Mouse (Mus musculus): ENCODE results near the gene Macrod2. TPM values are rescaled to one million over a fixed set of nuclear protein-coding genes. Genes with fewer than 3 reads are reported as not detected.

Gene Macrod2
- polyA plus RNA-seq, 1 experiment from 2014 or later, result 11.5 TPM

- ATAC-seq (ENCODE audit: low read depth) (no peak), DNase-seq (no peak)
- 56% methylated on average over 10 of the region's 10 CpGs for WGBS (ENCODE audit: insufficient replicate concordance)
Observed at GRCm38 (mm10) chr2:142030756-142031646, 1635.9 kb downstream of the Macrod2 start.

GRCm38 (mm10) chr2:142055576-142055975 lies 1660.5 kb downstream of the Macrod2 start:
- DNase-seq, result no peak
- no peak for ATAC-seq (ENCODE audit: low read depth)
- Histone ChIP-seq H3K9me3 (replicated peaks) (no peaks in the 10 kb centered on the region), H3K27me3 (no peaks in the 10 kb centered on the region), H3K36me3 (no peaks in the 10 kb centered on the region), H3K9ac (no peak overlapping the region), H3K4me2 (no peak overlapping the region), H3K27ac (no peak overlapping the region), H3K4me1 (replicated peaks) (no peaks in the 10 kb centered on the region), H3K4me3 (replicated peaks) (no peak overlapping the region)
- 66% methylated on average over 6 of the region's 6 CpGs for WGBS (ENCODE audit: insufficient replicate concordance)

More at GRCm38 (mm10) chr2:142030756-142031646, 1635.9 kb downstream of the Macrod2 start:
- Histone ChIP-seq H3K9ac (no peak overlapping the region), H3K27ac (no peak overlapping the region), H3K36me3 (no peaks in the 10 kb centered on the region), H3K27me3 (no peaks in the 10 kb centered on the region), H3K9me3 (replicated peaks) (no peaks in the 10 kb centered on the region), H3K4me1 (replicated peaks) (no peaks in the 10 kb centered on the region), H3K4me2 (no peak overlapping the region), H3K4me3 (replicated peaks) (no peak overlapping the region)

- H3K4me2 ChIP-seq, result no peak overlapping the region
- H3K9ac ChIP-seq, result no peak overlapping the region
- DNase-seq (no peak), ATAC-seq (ENCODE audit: low read depth) (no peak)
- H3K27ac ChIP-seq, result no peak overlapping the region
- no peaks in the 10 kb centered on the region for H3K36me3 ChIP-seq
- WGBS (ENCODE audit: insufficient replicate concordance), result 56% methylated on average over 14 of the region's 14 CpGs
- no peak overlapping the region for H3K4me3 ChIP-seq (replicated peaks)
- no peaks in the 10 kb centered on the region for H3K9me3 ChIP-seq (replicated peaks)
- H3K4me1 ChIP-seq (replicated peaks), result no peaks in the 10 kb centered on the region
- H3K27me3 ChIP-seq, result no peaks in the 10 kb centered on the region
Observed at GRCm38 (mm10) chr2:142057889-142058750, 1663.0 kb downstream of the Macrod2 start.

- no peak overlapping the region for H3K4me2 ChIP-seq
- DNase-seq, result no peak
- H3K36me3 ChIP-seq, result no peaks in the 10 kb centered on the region
- no peak for ATAC-seq (ENCODE audit: low read depth)
- no peaks in the 10 kb centered on the region for H3K4me1 ChIP-seq (replicated peaks)
- H3K9ac ChIP-seq, result no peak overlapping the region
- no peaks in the 10 kb centered on the region for H3K9me3 ChIP-seq (replicated peaks)
- 38% methylated on average over 2 of the region's 2 CpGs for WGBS (ENCODE audit: insufficient replicate concordance)
- no peak overlapping the region for H3K27ac ChIP-seq
- no peak overlapping the region for H3K4me3 ChIP-seq (replicated peaks)
- H3K27me3 ChIP-seq, result no peaks in the 10 kb centered on the region
Observed at GRCm38 (mm10) chr2:142058751-142059090, 1663.6 kb downstream of the Macrod2 start.

- ATAC-seq (ENCODE audit: low read depth) (no peak), DNase-seq (no peak)
- Histone ChIP-seq H3K4me3 (replicated peaks) (no peak overlapping the region), H3K36me3 (no peaks in the 10 kb centered on the region), H3K27ac (no peak overlapping the region), H3K4me1 (replicated peaks) (no peaks in the 10 kb centered on the region), H3K9me3 (replicated peaks) (no peaks in the 10 kb centered on the region), H3K9ac (no peak overlapping the region), H3K27me3 (no peaks in the 10 kb centered on the region), H3K4me2 (no peak overlapping the region)
- 53% methylated on average over 3 of the region's 3 CpGs for WGBS (ENCODE audit: insufficient replicate concordance)
Observed at GRCm38 (mm10) chr2:142108947-142109346, 1713.8 kb downstream of the Macrod2 start.

GRCm38 (mm10) chr2:142116623-142117022 lies 1721.5 kb downstream of the Macrod2 start:
- no peak for ATAC-seq (ENCODE audit: low read depth)
- H3K4me1 ChIP-seq (replicated peaks), result no peaks in the 10 kb centered on the region
- no peak overlapping the region for H3K9ac ChIP-seq
- H3K4me2 ChIP-seq, result no peak overlapping the region
- H3K9me3 ChIP-seq (replicated peaks), result no peaks in the 10 kb centered on the region
- DNase-seq, result no peak
- no peaks in the 10 kb centered on the region for H3K27me3 ChIP-seq
- no peak overlapping the region for H3K4me3 ChIP-seq (replicated peaks)
- no peaks in the 10 kb centered on the region for H3K36me3 ChIP-seq
- H3K27ac ChIP-seq, result no peak overlapping the region
- WGBS (ENCODE audit: insufficient replicate concordance), result 69% methylated on average over 1 of the region's 1 CpGs

GRCm38 (mm10) chr2:142128109-142128508 lies 1733.0 kb downstream of the Macrod2 start:
- DNase-seq (no peak), ATAC-seq (ENCODE audit: low read depth) (no peak)
- Histone ChIP-seq H3K4me2 (no peak overlapping the region), H3K27ac (no peak overlapping the region), H3K36me3 (no peaks in the 10 kb centered on the region), H3K4me1 (replicated peaks) (no peaks in the 10 kb centered on the region), H3K9ac (no peak overlapping the region), H3K27me3 (no peaks in the 10 kb centered on the region), H3K9me3 (replicated peaks) (no peaks in the 10 kb centered on the region), H3K4me3 (replicated peaks) (no peak overlapping the region)
- 70% methylated on average over 3 of the region's 3 CpGs for WGBS (ENCODE audit: insufficient replicate concordance)

- ATAC-seq (ENCODE audit: low read depth) (no peak), DNase-seq (no peak)
- Histone ChIP-seq H3K4me1 (replicated peaks) (no peaks in the 10 kb centered on the region), H3K4me3 (replicated peaks) (no peak overlapping the region), H3K27ac (no peak overlapping the region), H3K36me3 (no peaks in the 10 kb centered on the region), H3K9ac (no peak overlapping the region), H3K4me2 (no peak overlapping the region), H3K9me3 (replicated peaks) (no peaks in the 10 kb centered on the region), H3K27me3 (no peaks in the 10 kb centered on the region)
- WGBS (ENCODE audit: insufficient replicate concordance), result 68% methylated on average over 4 of the region's 4 CpGs
Observed at GRCm38 (mm10) chr2:142129166-142129565, 1734.1 kb downstream of the Macrod2 start.

- Histone ChIP-seq H3K27ac (no peak overlapping the region), H3K36me3 (no peaks in the 10 kb centered on the region), H3K9me3 (replicated peaks) (no peaks in the 10 kb centered on the region), H3K4me2 (no peak overlapping the region), H3K27me3 (no peaks in the 10 kb centered on the region), H3K4me3 (replicated peaks) (no peak overlapping the region), H3K4me1 (replicated peaks) (no peaks in the 10 kb centered on the region), H3K9ac (no peak overlapping the region)
- ATAC-seq (ENCODE audit: low read depth) (no peak), DNase-seq (no peak)
- 56% methylated on average over 2 of the region's 2 CpGs for WGBS (ENCODE audit: insufficient replicate concordance)
Observed at GRCm38 (mm10) chr2:142149310-142149709, 1754.2 kb downstream of the Macrod2 start.

GRCm38 (mm10) chr2:142163506-142164275 lies 1768.6 kb downstream of the Macrod2 start:
- no peaks in the 10 kb centered on the region for H3K4me1 ChIP-seq (replicated peaks)
- no peak overlapping the region for H3K27ac ChIP-seq
- H3K9me3 ChIP-seq (replicated peaks), result no peaks in the 10 kb centered on the region
- no peak for ATAC-seq (ENCODE audit: low read depth)
- no peak overlapping the region for H3K4me2 ChIP-seq
- 27% methylated on average over 10 of the region's 10 CpGs for WGBS (ENCODE audit: insufficient replicate concordance)
- H3K36me3 ChIP-seq, result no peaks in the 10 kb centered on the region
- H3K27me3 ChIP-seq, result no peaks in the 10 kb centered on the region
- no peak overlapping the region for H3K9ac ChIP-seq
- DNase-seq, result no peak
- H3K4me3 ChIP-seq (replicated peaks), result no peak overlapping the region

GRCm38 (mm10) chr2:142169649-142170048 lies 1774.5 kb downstream of the Macrod2 start:
- 51% methylated on average over 2 of the region's 2 CpGs for WGBS (ENCODE audit: insufficient replicate concordance)
- no peak overlapping the region for H3K4me2 ChIP-seq
- no peaks in the 10 kb centered on the region for H3K9me3 ChIP-seq (replicated peaks)
- no peak overlapping the region for H3K4me3 ChIP-seq (replicated peaks)
- H3K27me3 ChIP-seq, result no peaks in the 10 kb centered on the region
- no peak overlapping the region for H3K9ac ChIP-seq
- H3K27ac ChIP-seq, result no peak overlapping the region
- no peaks in the 10 kb centered on the region for H3K4me1 ChIP-seq (replicated peaks)
- DNase-seq (no peak), ATAC-seq (ENCODE audit: low read depth) (no peak)
- no peaks in the 10 kb centered on the region for H3K36me3 ChIP-seq

Measured in liver, embryonic 13.5 days (tissue).